Mouse (Mus musculus): ENCODE data around the gene Pik3r2. TPM values are rescaled to one million over a fixed set of nuclear protein-coding genes. Genes with fewer than 3 reads are reported as not detected.

Pik3r2 gene
- total and polyA plus RNA-seq, 3 experiments, result 23.7 to 37.8 TPM; not detected in 1

GRCm38 (mm10) chr8:70762118-70762517 lies 14.4 kb downstream of the Pik3r2 start (continued):
- TF ChIP-seq MAX (IDR thresholded peaks at IDR 0.05; ENCODE audit: low read length) (peak; percentile 58; the same call in 1 of the 2 replicates), POLR2A (IDR thresholded peaks at IDR 0.05; ENCODE audit: control insufficient read depth in 1 of 2, insufficient read depth in 1 of 2, low read depth in 1 of 2, low read length in 2 of 2, poor library complexity in 1 of 2) (peak in 1 of 2 experiments; percentile 40; a peak in 1 of 4 replicates), MEF2A (IDR thresholded peaks at IDR 0.05; ENCODE audit: extremely low read depth, insufficient replicate concordance, low read depth, low read length, poor library complexity, severe bottlenecking) (no peak), TCF12 (IDR thresholded peaks at IDR 0.05; ENCODE audit: low read depth, low read length) (0 out of 2 replicates have a peak, but pooled peaks have one; percentile 14)

GRCm38 (mm10) chr8:70760775-70761406 lies 15.6 kb downstream of the Pik3r2 start, which contains the start of gene Mpv17l2:
TSS of gene Mpv17l2 (minus strand) at chr8:70760946.
- TF ChIP-seq CHD2 (IDR thresholded peaks at IDR 0.05; ENCODE audit: low read length) (peak; percentile 80), POLR2A (IDR thresholded peaks at IDR 0.05; ENCODE audit: control insufficient read depth in 1 of 2, insufficient read depth in 1 of 2, low read depth in 1 of 2, low read length in 2 of 2, poor library complexity in 1 of 2) (peak; percentile 75 to 77; a peak in 3 of 4 replicates), SIN3A (IDR thresholded peaks at IDR 0.05; ENCODE audit: low read length) (peak; percentile 33), POLR2AphosphoS2 (IDR thresholded peaks at IDR 0.05; ENCODE audit: low read length) (peak; percentile 4; the same call in 1 of the 2 replicates), ZC3H11A (IDR thresholded peaks at IDR 0.05; ENCODE audit: low read depth, low read length) (no peak), E2F4 (IDR thresholded peaks at IDR 0.05; ENCODE audit: borderline replicate concordance, low read depth, low read length) (no peak), MXI1 (IDR thresholded peaks at IDR 0.05; ENCODE audit: low read depth, low read length) (peak; percentile 32; the same call in 1 of the 2 replicates), TBP (IDR thresholded peaks at IDR 0.05; ENCODE audit: low read depth, low read length) (peak; percentile 62; the same call in 1 of the 2 replicates), HCFC1 (IDR thresholded peaks at IDR 0.05; ENCODE audit: low read depth, low read length) (peak; percentile 84), TCF12 (IDR thresholded peaks at IDR 0.05; ENCODE audit: low read depth, low read length) (peak; percentile 26; the same call in 1 of the 2 replicates), USF1 (IDR thresholded peaks at IDR 0.05; ENCODE audit: low read depth, low read length) (peak; percentile 82), NELFE (IDR thresholded peaks at IDR 0.05; ENCODE audit: low read depth, low read length) (peak; percentile 59), ZNF384 (IDR thresholded peaks at IDR 0.05; ENCODE audit: low read depth, low read length) (no peak), NRF1 (IDR thresholded peaks at IDR 0.05; ENCODE audit: insufficient read depth, low read depth, low read length, poor library complexity, severe bottlenecking) (peak; percentile 52; the same call in 1 of the 2 replicates), ELF1 (IDR thresholded peaks at IDR 0.05; ENCODE audit: low read depth, low read length) (peak; percentile 95)
- Histone ChIP-seq H3K4me3 (ENCODE audit: control insufficient read depth in 1 of 2, insufficient read depth in 1 of 2, low read depth in 2 of 2, low read length in 2 of 2) (peak within 1 kb of the TSS; percentile 66 to 74), H3K79me2 (ENCODE audit: control insufficient read depth, insufficient read depth, low read length, poor library complexity) (peaks cover 11% of the 10 kb centered on the region), H3K4me1 (ENCODE audit: control insufficient read depth in 1 of 2, insufficient read depth in 2 of 2, low read length in 2 of 2) (peaks cover 12 to 34% of the 10 kb centered on the region in 2 experiments), H3K27me3 (ENCODE audit: control insufficient read depth in 1 of 2, insufficient read depth in 2 of 2, low read length in 2 of 2) (no peaks in the 10 kb centered on the region), H3K36me3 (ENCODE audit: control insufficient read depth in 1 of 2, insufficient read depth in 2 of 2, low read length in 2 of 2) (peaks cover 0 to 23% of the 10 kb centered on the region in 2 experiments; a peak in 2 of 4 replicates), H3K9ac (ENCODE audit: control insufficient read depth, low read depth, low read length, poor library complexity, severe bottlenecking) (peak within 1 kb of the TSS; percentile 83), H3K9me3 (replicated peaks; ENCODE audit: insufficient read depth, low read length) (no peaks in the 10 kb centered on the region), H3K27ac (ENCODE audit: control insufficient read depth, low read depth, low read length) (peak within 1 kb of the TSS; percentile 83)
- peak; percentile 99 for DNase-seq (ENCODE audit: low read depth, low spot score)
